Mouse (Mus musculus): Measurements from ENCODE around the gene Hmgcl.

GRCm38 (mm10) chr4:136004921-136005320 is 58.7 kb downstream of the Hmgcl start:
- no peak for TF ChIP-seq CTCF (IDR thresholded peaks at IDR 0.05; ENCODE audit: control insufficient read depth, insufficient read depth, insufficient replicate concordance, low read depth, low read length)
- TF ChIP-seq POLR2A (IDR thresholded peaks at IDR 0.05; ENCODE audit: control insufficient read depth, low read depth, low read length) = no peak

All from testis, adult 2 months (tissue).